Mouse (Mus musculus): ENCODE results near the gene Grik3. TPM values are rescaled to one million over a fixed set of nuclear protein-coding genes. Genes with fewer than 3 reads are reported as not detected.
"Not testable (repeated sequence)": the region's sequence is repeated elsewhere in the genome, so short reads cannot be mapped to it uniquely, and the experiment has no call there.

Gene Grik3
- polyA plus RNA-seq, 1 experiment from 2014 or later, result not detected

- peaks cover 29% of the 10 kb centered on the region for H3K27me3 ChIP-seq
- in situ Hi-C loops (cut with MboI; ENCODE audit: low pct_unique_long_range_greater_than_20kb), result no loop called here
- CTCF ChIA-PET, result interaction anchor here (1.1 kb wide), 1 partner anchor 23 kb away, joined by 3 read pairs; no protein-coding TSS in a partner anchor
- ATAC-seq (no peak), DNase-seq (ENCODE audit: low read depth, low spot score) (no peak)
- POLR2A ChIA-PET, result no interaction called here
- TF ChIP-seq CTCF (IDR thresholded peaks at IDR 0.05), result no peak
These were observed 104.5 kb downstream of the Grik3 start for GRCm38 (mm10) chr4:125595011-125595410.

- ChIA-PET CTCF (no interaction called here), POLR2A (no interaction called here)
- TF ChIP-seq CTCF (IDR thresholded peaks at IDR 0.05), result no peak
- DNase-seq (ENCODE audit: low read depth, low spot score) (no peak), ATAC-seq (no peak)
- H3K27me3 ChIP-seq, result peaks cover 37% of the 10 kb centered on the region
- in situ Hi-C loops (cut with MboI; ENCODE audit: low pct_unique_long_range_greater_than_20kb), result no loop called here
These were observed 108.2 kb downstream of the Grik3 start for GRCm38 (mm10) chr4:125598677-125599076.

GRCm38 (mm10) chr4:125599510-125600005, 109.1 kb downstream of the Grik3 start:
- ChIA-PET POLR2A (no interaction called here), CTCF (no interaction called here)
- DNase-seq (ENCODE audit: low read depth, low spot score) (no peak), ATAC-seq (no peak)
- in situ Hi-C loops (cut with MboI; ENCODE audit: low pct_unique_long_range_greater_than_20kb), result no loop called here
- peaks cover 30% of the 10 kb centered on the region for H3K27me3 ChIP-seq
- TF ChIP-seq CTCF (IDR thresholded peaks at IDR 0.05), result no peak

- ChIA-PET CTCF (no interaction called here), POLR2A (no interaction called here)
- no peak for DNase-seq (ENCODE audit: low read depth, low spot score)
- ATAC-seq, result no peak
- peaks cover 30% of the 10 kb centered on the region for H3K27me3 ChIP-seq
- no peak for TF ChIP-seq CTCF (IDR thresholded peaks at IDR 0.05)
- in situ Hi-C loops (cut with MboI; ENCODE audit: low pct_unique_long_range_greater_than_20kb), result no loop called here
These were observed 110.1 kb downstream of the Grik3 start for GRCm38 (mm10) chr4:125600642-125601041.

GRCm38 (mm10) chr4:125601301-125601700, 110.8 kb downstream of the Grik3 start:
- H3K27me3 ChIP-seq, result peaks cover 30% of the 10 kb centered on the region
- CTCF ChIA-PET, result no interaction called here
- POLR2A ChIA-PET, result no interaction called here
- no peak for ATAC-seq
- no peak for TF ChIP-seq CTCF (IDR thresholded peaks at IDR 0.05)
- in situ Hi-C loops (cut with MboI; ENCODE audit: low pct_unique_long_range_greater_than_20kb), result no loop called here
- no peak for DNase-seq (ENCODE audit: low read depth, low spot score)

- CTCF ChIA-PET, result no interaction called here
- ATAC-seq, result no peak
- in situ Hi-C loops (cut with MboI; ENCODE audit: low pct_unique_long_range_greater_than_20kb), result no loop called here
- no peak for TF ChIP-seq CTCF (IDR thresholded peaks at IDR 0.05)
- POLR2A ChIA-PET, result no interaction called here
- no peak for DNase-seq (ENCODE audit: low read depth, low spot score)
- peaks cover 15% of the 10 kb centered on the region for H3K27me3 ChIP-seq
These were observed 114.0 kb downstream of the Grik3 start for GRCm38 (mm10) chr4:125604494-125604893.

GRCm38 (mm10) chr4:125606147-125606546, 115.6 kb downstream of the Grik3 start:
- in situ Hi-C loops (cut with MboI; ENCODE audit: low pct_unique_long_range_greater_than_20kb), result no loop called here
- DNase-seq (ENCODE audit: low read depth, low spot score) (no peak), ATAC-seq (no peak)
- ChIA-PET POLR2A (no interaction called here), CTCF (no interaction called here)
- no peak for TF ChIP-seq CTCF (IDR thresholded peaks at IDR 0.05)
- H3K27me3 ChIP-seq, result peaks cover 7% of the 10 kb centered on the region

GRCm38 (mm10) chr4:125607397-125608042, 117.0 kb downstream of the Grik3 start:
- in situ Hi-C loops (cut with MboI; ENCODE audit: low pct_unique_long_range_greater_than_20kb), result no loop called here
- ChIA-PET CTCF (no interaction called here), POLR2A (no interaction called here)
- ATAC-seq (no peak), DNase-seq (ENCODE audit: low read depth, low spot score) (no peak)
- TF ChIP-seq CTCF (IDR thresholded peaks at IDR 0.05), result no peak
- H3K27me3 ChIP-seq, result no peaks in the 10 kb centered on the region

- H3K27me3 ChIP-seq; in situ Hi-C loops (cut with MboI; ENCODE audit: low pct_unique_long_range_greater_than_20kb); POLR2A ChIA-PET; CTCF ChIA-PET; ATAC-seq; DNase-seq (ENCODE audit: low read depth, low spot score): not testable (repeated sequence)
These were observed 118.4 kb downstream of the Grik3 start for GRCm38 (mm10) chr4:125608896-125609295.

- no peak for TF ChIP-seq CTCF (IDR thresholded peaks at IDR 0.05)
- no peak for DNase-seq (ENCODE audit: low read depth, low spot score)
- CTCF ChIA-PET, result no interaction called here
- no peak for ATAC-seq
- in situ Hi-C loops (cut with MboI; ENCODE audit: low pct_unique_long_range_greater_than_20kb), result no loop called here
- H3K27me3 ChIP-seq, result no peaks in the 10 kb centered on the region
- POLR2A ChIA-PET, result no interaction called here
These were observed 119.1 kb downstream of the Grik3 start for GRCm38 (mm10) chr4:125609320-125610306.

- no peak for TF ChIP-seq CTCF (IDR thresholded peaks at IDR 0.05)
- CTCF ChIA-PET, result interaction anchor here (0.7 kb wide), 1 partner anchor 23 kb away, joined by 3 read pairs; no protein-coding TSS in a partner anchor
- ATAC-seq (no peak), DNase-seq (ENCODE audit: low read depth, low spot score) (no peak)
- in situ Hi-C loops (cut with MboI; ENCODE audit: low pct_unique_long_range_greater_than_20kb), result no loop called here
- POLR2A ChIA-PET, result no interaction called here
- no peaks in the 10 kb centered on the region for H3K27me3 ChIP-seq
These were observed 127.4 kb downstream of the Grik3 start for GRCm38 (mm10) chr4:125617851-125618250.

Data from Patski (cell line).